Mouse (Mus musculus) G1E (cell line): ENCODE measurements around the gene Tspyl2. TPM values are rescaled to one million over a fixed set of nuclear protein-coding genes. Genes with fewer than 3 reads are reported as not detected.
A peak's percentile ranks its signal among the peaks of the same experiment; 100 is the strongest.
"Not testable (repeated sequence)": the region's sequence is repeated elsewhere in the genome, so short reads cannot be mapped to it uniquely, and the experiment has no call there.

ENCODE experiments used
- ATAC-seq: 2 replicates; pipeline ENCODE4 v1.8.0; 2016; ENCODE audit warnings: mild to moderate bottlenecking; ENCODE audit not compliant: insufficient number of reproducible peaks, poor library complexity, low FRiP score, severe bottlenecking; ENCODE audit errors: extremely low read depth
- DNase-seq: peaks from one replicate; pipeline ENCODE4 v3.0.0; 2012; ENCODE audit warnings: low spot score
- H3K27me3 ChIP-seq: 2 replicates; pipeline ENCODE4 v1.6.1; 2012; ENCODE audit warnings: mild to moderate bottlenecking, low read length, inconsistent platforms; ENCODE audit not compliant: insufficient read depth
- H3K36me3 ChIP-seq: replicated peaks from 2 replicates; pipeline ENCODE3; 2012; ENCODE audit warnings: mild to moderate bottlenecking, inconsistent platforms
- H3K4me1 ChIP-seq: 2 replicates; pipeline ENCODE4 v1.6.1; 2012; ENCODE audit warnings: low read depth, low read length, inconsistent platforms, mixed read lengths; ENCODE audit not compliant: insufficient read depth
- H3K4me3 ChIP-seq: 2 replicates; pipeline ENCODE4 v1.5.1; 2012; ENCODE audit warnings: low read depth, mild to moderate bottlenecking, inconsistent platforms, low read length, moderate library complexity, mixed read lengths
- H3K9me3 ChIP-seq: replicated peaks from 2 replicates; pipeline ENCODE4 v1.6.1; 2012; ENCODE audit warnings: inconsistent platforms
- CTCF ChIP-seq: IDR thresholded peaks from 2 replicates; pipeline ENCODE4 v1.5.1; 2012; ENCODE audit warnings: low read depth, low read length, inconsistent platforms, mixed read lengths
- GATA1 ChIP-seq: IDR thresholded peaks from 2 replicates; pipeline ENCODE4 v1.6.1; 2012; ENCODE audit warnings: borderline replicate concordance, low read length, inconsistent platforms, mixed read lengths
- GATA2 ChIP-seq: IDR thresholded peaks from 2 replicates; pipeline ENCODE4 v1.6.1; 2012; ENCODE audit warnings: low read depth, low read length, inconsistent platforms, borderline replicate concordance
- POLR2AphosphoS5 ChIP-seq: IDR thresholded peaks from 2 replicates; pipeline ENCODE4 v1.6.1; 2012; ENCODE audit warnings: low read depth, low read length, inconsistent platforms; ENCODE audit not compliant: insufficient replicate concordance
- TAL1 ChIP-seq: conservative IDR thresholded peaks from 2 replicates; pipeline ENCODE4 v1.6.1; 2012; ENCODE audit warnings: low read depth, low read length, inconsistent platforms, mixed read lengths
- polyA plus RNA-seq: library from polyadenylated mRNA; stranded (reverse); fragments of >175 nt; gene quantifications from 2 replicates; pipeline ENCODE4 v1.2.3, GENCODE M21; 2012
- total RNA-seq, 2 experiments: library from RNA; stranded (forward) in 1 of 2; stranded (reverse) in 1 of 2; fragments of 200-1000 nt in 1 of 2; fragments of >200 nt in 1 of 2; fragmentation: Nextera tagmentation in 1 of 2; gene quantifications; 2 replicates each; pipeline ENCODE4 v1.2.3; 2014 to 2017

Tspyl2 gene
- total and polyA plus RNA-seq, 3 experiments, result 8.1 to 22.4 (median 20.2) TPM

- TF ChIP-seq POLR2AphosphoS5 (no peak), GATA1 (no peak), GATA2 (no peak), CTCF (no peak), TAL1 (no peak)
- H3K27me3 ChIP-seq, result peaks cover 9% of the 10 kb centered on the region; the same call in 1 of the 2 replicates
- 0 out of 2 replicates have a peak, but pooled peaks cover under 1% of the 10 kb centered on the region for H3K4me1 ChIP-seq
- DNase-seq (no peak), ATAC-seq (no peak)
- no peaks in the 10 kb centered on the region for H3K9me3 ChIP-seq
- H3K4me3 ChIP-seq, result no peak overlapping the region
- H3K36me3 ChIP-seq, result no peaks in the 10 kb centered on the region
Observed at GRCm38 (mm10) chrX:152346587-152346986, 4.4 kb upstream of the Tspyl2 start.

- ATAC-seq, result no peak
- no peak for DNase-seq
- Histone ChIP-seq H3K4me3 (peak overlapping the region; percentile 77), H3K27me3 (peaks cover 9% of the 10 kb centered on the region; the same call in 1 of the 2 replicates), H3K9me3 (no peaks in the 10 kb centered on the region), H3K36me3 (peaks cover 25% of the 10 kb centered on the region), H3K4me1 (peaks cover 5% of the 10 kb centered on the region; the same call in 1 of the 2 replicates)
- TF ChIP-seq GATA1 (no peak), POLR2AphosphoS5 (no peak), TAL1 (no peak), CTCF (no peak), GATA2 (no peak)
Observed at GRCm38 (mm10) chrX:152342903-152343302, 678 bp upstream of the Tspyl2 start.

GRCm38 (mm10) chrX:152341496-152341895 is 729 bp downstream of the Tspyl2 start:
- no peak for TF ChIP-seq GATA1
- H3K27me3 ChIP-seq, result peaks cover 3% of the 10 kb centered on the region; the same call in 1 of the 2 replicates
- peaks cover 37% of the 10 kb centered on the region for H3K36me3 ChIP-seq
- H3K4me1 ChIP-seq, result peaks cover 5% of the 10 kb centered on the region; the same call in 1 of the 2 replicates
- ATAC-seq (no peak), DNase-seq (no peak)
- peak overlapping the region; percentile 77 for H3K4me3 ChIP-seq
- no peaks in the 10 kb centered on the region for H3K9me3 ChIP-seq

GRCm38 (mm10) chrX:152336546-152337332 is 5.5 kb downstream of the Tspyl2 start:
- DNase-seq, result no peak
- Histone ChIP-seq H3K4me3 (no peak overlapping the region), H3K4me1 (peaks cover 5% of the 10 kb centered on the region; the same call in 1 of the 2 replicates), H3K9me3 (no peaks in the 10 kb centered on the region), H3K27me3 (no peaks in the 10 kb centered on the region), H3K36me3 (peaks cover 38% of the 10 kb centered on the region)
- ATAC-seq, result no peak
- no peak for TF ChIP-seq POLR2AphosphoS5
- no peak for TF ChIP-seq CTCF
- no peak for TF ChIP-seq GATA1
- TF ChIP-seq GATA2, result no peak
- no peak for TF ChIP-seq TAL1

GRCm38 (mm10) chrX:152336123-152336522 is 6.1 kb downstream of the Tspyl2 start:
- DNase-seq, H3K4me1 ChIP-seq, ATAC-seq, H3K4me3 ChIP-seq, H3K9me3 ChIP-seq, H3K27me3 ChIP-seq: not testable (repeated sequence)
- H3K36me3 ChIP-seq, result peaks cover 38% of the 10 kb centered on the region

GRCm38 (mm10) chrX:152329400-152329799 is 12.8 kb downstream of the Tspyl2 start:
- H3K4me3 ChIP-seq, DNase-seq, H3K36me3 ChIP-seq, H3K9me3 ChIP-seq, H3K4me1 ChIP-seq, H3K27me3 ChIP-seq, ATAC-seq: not testable (repeated sequence)

- DNase-seq, result no peak
- ATAC-seq, result no peak
- H3K27me3 ChIP-seq, result no peaks in the 10 kb centered on the region
- peaks cover 6% of the 10 kb centered on the region; the same call in 1 of the 2 replicates for H3K4me1 ChIP-seq
- TF ChIP-seq POLR2AphosphoS5 (no peak), GATA2 (no peak), TAL1 (no peak), GATA1 (no peak), CTCF (no peak)
- H3K36me3 ChIP-seq, result no peaks in the 10 kb centered on the region
- H3K4me3 ChIP-seq, result peak overlapping the region; percentile 72; the same call in 1 of the 2 replicates
- H3K9me3 ChIP-seq, result no peaks in the 10 kb centered on the region
Observed at GRCm38 (mm10) chrX:152327689-152328052, 14.6 kb downstream of the Tspyl2 start.
